Mouse (Mus musculus): ENCODE data around the gene Sox6. TPM values are rescaled to one million over a fixed set of nuclear protein-coding genes. Genes with fewer than 3 reads are reported as not detected.
A peak's percentile ranks its signal among the peaks of the same experiment; 100 is the strongest.

Sox6 gene
- polyA plus RNA-seq, 1 experiment from 2014 or later, result 20.9 TPM

DNA sequence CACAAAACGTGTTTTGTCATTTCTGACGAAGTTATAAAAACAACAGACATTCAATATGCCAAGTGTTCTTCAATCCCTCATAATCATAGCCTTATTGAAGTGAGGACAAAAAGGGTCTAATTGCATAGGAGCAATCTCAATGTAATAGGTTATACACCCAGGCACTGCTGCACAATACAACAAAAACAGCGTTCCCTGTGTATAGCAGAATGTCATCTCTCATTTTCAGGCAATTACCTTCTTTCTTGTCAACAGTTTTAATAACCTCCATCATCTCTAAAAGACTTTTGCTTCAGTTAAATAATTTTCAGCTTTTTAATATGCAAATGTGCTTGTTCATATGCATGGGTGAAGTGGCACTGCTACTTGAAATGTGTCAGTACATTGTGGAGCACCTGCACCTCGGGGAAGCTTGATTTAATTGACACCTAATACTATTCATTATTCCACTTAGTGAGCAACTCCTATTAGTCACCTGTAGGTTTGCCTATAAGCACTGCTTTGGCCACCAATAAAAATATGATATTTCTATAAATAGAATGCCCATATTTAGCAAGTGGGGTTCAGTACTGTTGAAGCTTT is 292.8 kb downstream of the Sox6 start:
- no peak for ATAC-seq (ENCODE audit: low read depth)
- Histone ChIP-seq H3K27me3 (ENCODE audit: control insufficient read depth, insufficient read depth, low read depth, low read length) (no peaks in the 10 kb centered on the region), H3K36me3 (ENCODE audit: control insufficient read depth, insufficient read depth, low read length) (no peaks in the 10 kb centered on the region), H3K4me3 (ENCODE audit: low read length) (no peak overlapping the region), H3K27ac (ENCODE audit: low read length) (no peak overlapping the region), H3K9me3 (ENCODE audit: control insufficient read depth, low read length) (no peaks in the 10 kb centered on the region), H3K9ac (ENCODE audit: low read length) (no peak overlapping the region), H3K4me1 (replicated peaks; ENCODE audit: control insufficient read depth, insufficient read depth, low read length) (no peaks in the 10 kb centered on the region), H3K4me2 (ENCODE audit: low read depth, low read length) (no peak overlapping the region)
- 71% methylated on average over 4 of the region's 4 CpGs for WGBS

DNA sequence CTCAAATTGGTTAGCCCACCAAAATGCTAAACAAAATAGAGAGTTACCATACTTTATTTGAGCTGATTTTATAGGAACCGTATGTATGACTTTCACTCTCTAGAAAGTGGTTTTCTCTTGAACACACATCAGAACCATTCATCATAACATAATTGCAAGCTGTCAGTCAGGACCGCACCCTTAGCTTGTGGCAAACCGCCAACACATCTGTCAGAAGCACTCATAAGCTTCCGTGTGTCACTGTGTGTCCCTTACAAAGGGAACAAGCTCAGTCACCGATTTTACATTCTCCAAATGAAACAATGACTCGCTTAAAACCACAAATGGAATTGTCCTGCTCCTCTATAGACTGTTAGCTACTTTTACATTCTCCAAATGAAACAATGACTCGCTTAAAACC is 304.5 kb downstream of the Sox6 start:
- no peak overlapping the region for H3K27ac ChIP-seq (ENCODE audit: low read length)
- WGBS, result 49% methylated on average over 7 of the region's 7 CpGs
- no peak overlapping the region for H3K4me2 ChIP-seq (ENCODE audit: low read depth, low read length)
- no peaks in the 10 kb centered on the region for H3K4me1 ChIP-seq (replicated peaks; ENCODE audit: control insufficient read depth, insufficient read depth, low read length)
- no peaks in the 10 kb centered on the region for H3K27me3 ChIP-seq (ENCODE audit: control insufficient read depth, insufficient read depth, low read depth, low read length)
- no peak overlapping the region for H3K4me3 ChIP-seq (ENCODE audit: low read length)
- no peaks in the 10 kb centered on the region for H3K9me3 ChIP-seq (ENCODE audit: control insufficient read depth, low read length)
- ATAC-seq (ENCODE audit: low read depth), result no peak
- no peaks in the 10 kb centered on the region for H3K36me3 ChIP-seq (ENCODE audit: control insufficient read depth, insufficient read depth, low read length)
- H3K9ac ChIP-seq (ENCODE audit: low read length), result no peak overlapping the region

DNA sequence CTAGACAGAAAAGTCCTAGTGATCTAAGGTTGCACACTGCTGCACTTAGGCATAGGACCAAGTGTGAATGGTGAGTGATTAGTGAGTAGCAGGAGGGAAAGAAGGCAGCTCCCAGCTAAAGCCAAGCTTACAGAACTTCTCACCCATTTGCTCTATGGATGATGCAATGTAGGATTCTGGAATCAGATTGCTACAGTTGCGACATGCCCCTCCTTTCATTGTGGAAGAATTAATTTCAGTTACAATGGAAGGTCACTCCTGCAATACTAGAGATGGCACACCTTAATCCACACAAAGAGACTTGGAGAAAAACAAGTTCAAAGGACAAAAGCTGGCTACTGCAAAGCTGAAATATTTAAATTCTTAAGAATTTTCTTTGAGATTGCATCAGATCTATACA is 305.8 kb downstream of the Sox6 start:
- no peak overlapping the region for H3K4me2 ChIP-seq (ENCODE audit: low read depth, low read length)
- H3K27ac ChIP-seq (ENCODE audit: low read length), result no peak overlapping the region
- no peaks in the 10 kb centered on the region for H3K4me1 ChIP-seq (replicated peaks; ENCODE audit: control insufficient read depth, insufficient read depth, low read length)
- H3K9ac ChIP-seq (ENCODE audit: low read length), result no peak overlapping the region
- 66% methylated on average over 1 of the region's 1 CpGs for WGBS
- H3K27me3 ChIP-seq (ENCODE audit: control insufficient read depth, insufficient read depth, low read depth, low read length), result no peaks in the 10 kb centered on the region
- no peak for ATAC-seq (ENCODE audit: low read depth)
- no peaks in the 10 kb centered on the region for H3K36me3 ChIP-seq (ENCODE audit: control insufficient read depth, insufficient read depth, low read length)
- no peak overlapping the region for H3K4me3 ChIP-seq (ENCODE audit: low read length)
- no peaks in the 10 kb centered on the region for H3K9me3 ChIP-seq (ENCODE audit: control insufficient read depth, low read length)

DNA sequence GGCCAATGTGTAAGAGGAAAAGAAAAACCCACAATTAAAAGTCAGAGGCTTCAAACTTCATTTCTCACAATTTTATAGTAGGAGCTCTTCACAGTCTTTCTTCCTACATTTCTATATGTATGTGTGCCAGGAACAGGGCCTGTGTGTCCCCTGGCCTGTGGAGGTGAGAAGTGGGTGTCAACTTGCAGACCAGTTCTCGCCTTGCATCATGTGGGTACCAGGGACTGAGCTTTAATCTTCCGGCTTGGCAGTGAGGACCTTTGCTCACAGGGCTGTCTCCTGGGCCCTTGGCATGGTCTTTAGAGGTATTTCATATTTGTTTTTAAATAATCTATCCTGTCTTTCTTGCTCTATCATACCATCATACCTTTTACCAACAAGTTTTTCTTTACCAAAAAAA is 311.8 kb downstream of the Sox6 start:
- ATAC-seq (ENCODE audit: low read depth), result no peak
- Histone ChIP-seq H3K27me3 (ENCODE audit: control insufficient read depth, insufficient read depth, low read depth, low read length) (no peaks in the 10 kb centered on the region), H3K9ac (ENCODE audit: low read length) (no peak overlapping the region), H3K9me3 (ENCODE audit: control insufficient read depth, low read length) (no peaks in the 10 kb centered on the region), H3K4me3 (ENCODE audit: low read length) (no peak overlapping the region), H3K4me2 (ENCODE audit: low read depth, low read length) (no peak overlapping the region), H3K4me1 (replicated peaks; ENCODE audit: control insufficient read depth, insufficient read depth, low read length) (no peaks in the 10 kb centered on the region), H3K36me3 (ENCODE audit: control insufficient read depth, insufficient read depth, low read length) (no peaks in the 10 kb centered on the region), H3K27ac (ENCODE audit: low read length) (no peak overlapping the region)
- WGBS, result 81% methylated on average over 2 of the region's 2 CpGs

DNA sequence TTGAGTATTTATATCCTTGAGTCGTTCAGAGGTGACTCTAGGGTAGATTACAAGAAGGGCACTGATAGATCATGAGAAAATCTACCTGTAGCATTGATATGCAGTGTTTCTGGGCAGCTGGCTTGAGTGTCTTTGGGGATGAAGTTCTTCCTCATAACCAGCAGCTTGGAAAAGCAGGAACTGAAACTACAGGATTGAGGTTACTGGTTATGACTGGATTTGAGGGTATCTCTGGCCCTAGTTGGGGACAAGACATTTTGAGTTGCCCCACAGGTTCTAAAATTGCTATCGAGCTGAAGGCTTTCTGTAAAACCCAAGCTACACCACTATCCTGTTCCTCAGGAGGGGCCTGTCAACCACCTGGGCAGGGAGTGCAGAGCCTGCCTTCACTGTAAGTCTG is 314.2 kb downstream of the Sox6 start:
- Histone ChIP-seq H3K4me3 (ENCODE audit: low read length) (no peak overlapping the region), H3K27ac (ENCODE audit: low read length) (no peak overlapping the region), H3K4me1 (replicated peaks; ENCODE audit: control insufficient read depth, insufficient read depth, low read length) (no peaks in the 10 kb centered on the region), H3K27me3 (ENCODE audit: control insufficient read depth, insufficient read depth, low read depth, low read length) (no peaks in the 10 kb centered on the region), H3K9ac (ENCODE audit: low read length) (no peak overlapping the region), H3K9me3 (ENCODE audit: control insufficient read depth, low read length) (no peaks in the 10 kb centered on the region), H3K36me3 (ENCODE audit: control insufficient read depth, insufficient read depth, low read length) (no peaks in the 10 kb centered on the region), H3K4me2 (ENCODE audit: low read depth, low read length) (no peak overlapping the region)
- WGBS, result 85% methylated on average over 2 of the region's 2 CpGs
- ATAC-seq (ENCODE audit: low read depth), result no peak

DNA sequence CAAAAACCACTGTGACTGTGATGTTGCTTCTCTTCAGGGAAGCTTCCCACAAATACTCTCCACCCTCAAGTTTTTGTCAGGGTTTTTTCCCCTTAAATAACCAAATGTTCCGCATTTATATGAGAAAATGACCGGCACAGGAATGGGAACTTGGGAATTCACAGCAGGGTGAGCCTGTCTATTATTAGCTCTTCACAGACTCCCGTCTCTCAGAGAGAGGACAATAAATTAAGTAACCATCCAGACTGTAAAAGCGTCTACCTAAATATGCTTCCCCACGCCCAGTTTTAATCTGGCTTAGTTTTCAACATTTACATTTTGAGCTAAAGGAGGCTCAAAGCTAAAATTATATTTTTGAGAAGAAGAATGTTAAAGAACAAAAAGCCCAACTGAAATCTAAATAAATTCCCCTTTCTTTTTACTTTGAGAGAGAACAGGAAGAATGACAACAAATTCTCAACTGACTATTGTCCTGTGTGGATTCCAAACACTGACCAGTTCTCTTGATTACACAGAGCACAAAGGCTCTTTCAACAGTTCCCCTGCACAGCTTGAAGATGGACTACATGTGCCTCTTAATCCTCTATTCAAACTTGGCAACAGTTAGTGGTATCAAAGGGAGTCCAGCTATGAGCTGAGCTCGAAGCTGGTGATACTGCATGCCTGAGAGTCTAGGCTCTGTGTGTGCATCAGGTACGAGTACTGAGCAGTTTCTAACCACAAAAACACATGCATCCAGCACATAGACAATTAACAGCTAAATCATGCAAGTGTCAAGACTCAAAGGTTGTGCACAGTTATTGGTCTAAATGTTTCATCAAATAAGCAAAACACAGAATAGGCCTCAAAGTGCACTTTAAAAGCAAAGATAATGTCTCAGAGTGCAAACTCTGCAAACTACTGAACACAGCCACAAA is 316.7 kb downstream of the Sox6 start:
- WGBS, result 45% methylated on average over 7 of the region's 7 CpGs

DNA sequence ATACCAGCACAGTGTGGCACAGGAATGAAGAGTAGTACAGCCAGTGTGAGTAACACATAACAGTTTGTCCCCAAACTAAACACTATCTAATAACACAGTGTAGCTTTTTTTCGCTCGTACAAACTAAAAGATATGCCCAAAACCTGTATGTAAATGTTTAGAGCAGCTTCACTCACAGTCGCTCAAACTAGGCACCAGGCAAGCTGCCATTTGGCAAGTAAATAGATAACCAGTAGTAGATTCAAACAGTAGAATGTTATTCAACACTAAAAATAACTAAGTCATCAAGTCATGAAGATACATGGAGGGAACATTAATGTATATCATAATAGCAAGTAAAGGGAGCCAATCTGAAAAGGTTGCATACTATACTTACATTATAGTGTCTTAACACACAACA is 318.8 kb downstream of the Sox6 start:
- WGBS, result 68% methylated on average over 3 of the region's 3 CpGs
- Histone ChIP-seq H3K27me3 (ENCODE audit: control insufficient read depth, insufficient read depth, low read depth, low read length) (no peaks in the 10 kb centered on the region), H3K36me3 (ENCODE audit: control insufficient read depth, insufficient read depth, low read length) (no peaks in the 10 kb centered on the region)

More for the DNA sequence above, 316.7 kb downstream of the Sox6 start:
- Histone ChIP-seq H3K9me3 (ENCODE audit: control insufficient read depth, low read length) (no peaks in the 10 kb centered on the region), H3K36me3 (ENCODE audit: control insufficient read depth, insufficient read depth, low read length) (no peaks in the 10 kb centered on the region), H3K27ac (ENCODE audit: low read length) (no peak overlapping the region), H3K4me2 (ENCODE audit: low read depth, low read length) (no peak overlapping the region), H3K27me3 (ENCODE audit: control insufficient read depth, insufficient read depth, low read depth, low read length) (no peaks in the 10 kb centered on the region), H3K4me3 (ENCODE audit: low read length) (no peak overlapping the region), H3K9ac (ENCODE audit: low read length) (no peak overlapping the region), H3K4me1 (replicated peaks; ENCODE audit: control insufficient read depth, insufficient read depth, low read length) (no peaks in the 10 kb centered on the region)
- no peak for ATAC-seq (ENCODE audit: low read depth)

DNA sequence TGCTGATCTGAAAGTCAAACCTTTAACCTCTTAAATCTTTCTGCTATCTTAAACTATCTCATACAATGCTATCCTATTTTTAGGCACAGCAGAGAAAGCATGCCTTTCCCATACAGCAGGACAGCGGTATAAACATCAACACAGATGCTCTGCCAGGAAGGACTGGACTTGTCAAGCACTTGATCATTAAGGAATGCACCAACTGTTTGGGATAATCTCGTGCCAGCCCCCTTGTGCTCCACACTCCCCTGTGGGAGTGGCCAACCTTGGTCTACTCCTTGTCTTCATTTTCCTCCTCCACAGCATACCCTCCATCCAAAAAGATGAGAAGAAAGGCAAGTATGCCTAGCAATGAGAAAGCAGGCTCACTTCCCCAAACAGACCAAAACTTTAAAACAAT is 332.5 kb downstream of the Sox6 start:
- Histone ChIP-seq H3K27me3 (ENCODE audit: control insufficient read depth, insufficient read depth, low read depth, low read length) (no peaks in the 10 kb centered on the region), H3K4me1 (replicated peaks; ENCODE audit: control insufficient read depth, insufficient read depth, low read length) (peaks cover 4% of the 10 kb centered on the region), H3K36me3 (ENCODE audit: control insufficient read depth, insufficient read depth, low read length) (no peaks in the 10 kb centered on the region), H3K4me3 (ENCODE audit: low read length) (no peak overlapping the region), H3K27ac (ENCODE audit: low read length) (no peak overlapping the region), H3K9ac (ENCODE audit: low read length) (no peak overlapping the region), H3K4me2 (ENCODE audit: low read depth, low read length) (no peak overlapping the region), H3K9me3 (ENCODE audit: control insufficient read depth, low read length) (no peaks in the 10 kb centered on the region)
- peak; percentile 67 for ATAC-seq (ENCODE audit: low read depth)
- WGBS, result 19% methylated on average over 2 of the region's 2 CpGs

More for the DNA sequence above, 318.8 kb downstream of the Sox6 start:
- no peak for ATAC-seq (ENCODE audit: low read depth)
- Histone ChIP-seq H3K4me2 (ENCODE audit: low read depth, low read length) (no peak overlapping the region), H3K9me3 (ENCODE audit: control insufficient read depth, low read length) (no peaks in the 10 kb centered on the region), H3K4me3 (ENCODE audit: low read length) (no peak overlapping the region), H3K27ac (ENCODE audit: low read length) (no peak overlapping the region), H3K9ac (ENCODE audit: low read length) (no peak overlapping the region), H3K4me1 (replicated peaks; ENCODE audit: control insufficient read depth, insufficient read depth, low read length) (no peaks in the 10 kb centered on the region)

DNA sequence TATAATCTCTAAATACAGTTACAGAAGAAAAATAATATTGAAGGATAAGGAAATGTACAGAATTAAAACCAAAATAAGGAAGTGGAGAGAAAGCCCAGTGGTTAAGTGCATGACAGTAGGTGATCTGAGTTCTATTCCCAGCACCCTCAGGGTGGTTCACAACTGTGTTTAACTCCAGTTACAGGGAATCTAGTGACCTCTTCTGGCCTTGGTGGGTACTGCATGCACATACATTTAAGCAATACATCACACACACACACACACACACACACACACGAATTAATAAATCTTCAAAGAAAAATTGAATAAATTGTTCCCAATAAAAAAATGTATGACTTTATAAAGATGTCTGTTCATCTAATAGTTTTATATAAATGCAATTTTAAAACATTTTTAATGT is 340.5 kb downstream of the Sox6 start:
- ATAC-seq (ENCODE audit: low read depth), result no peak
- WGBS, result 81% methylated on average over 1 of the region's 1 CpGs
- Histone ChIP-seq H3K4me1 (replicated peaks; ENCODE audit: control insufficient read depth, insufficient read depth, low read length) (no peaks in the 10 kb centered on the region), H3K27ac (ENCODE audit: low read length) (no peak overlapping the region), H3K36me3 (ENCODE audit: control insufficient read depth, insufficient read depth, low read length) (no peaks in the 10 kb centered on the region), H3K4me2 (ENCODE audit: low read depth, low read length) (no peak overlapping the region), H3K27me3 (ENCODE audit: control insufficient read depth, insufficient read depth, low read depth, low read length) (no peaks in the 10 kb centered on the region), H3K9ac (ENCODE audit: low read length) (no peak overlapping the region), H3K9me3 (ENCODE audit: control insufficient read depth, low read length) (no peaks in the 10 kb centered on the region; the same call in 1 of the 2 replicates), H3K4me3 (ENCODE audit: low read length) (no peak overlapping the region)
